Mouse (Mus musculus): Measurements from ENCODE around the gene Abca7. TPM values are rescaled to one million over a fixed set of nuclear protein-coding genes. Genes with fewer than 3 reads are reported as not detected.

The Abca7 gene
- polyA plus RNA-seq, 1 experiment, result 79.5 TPM

DNA sequence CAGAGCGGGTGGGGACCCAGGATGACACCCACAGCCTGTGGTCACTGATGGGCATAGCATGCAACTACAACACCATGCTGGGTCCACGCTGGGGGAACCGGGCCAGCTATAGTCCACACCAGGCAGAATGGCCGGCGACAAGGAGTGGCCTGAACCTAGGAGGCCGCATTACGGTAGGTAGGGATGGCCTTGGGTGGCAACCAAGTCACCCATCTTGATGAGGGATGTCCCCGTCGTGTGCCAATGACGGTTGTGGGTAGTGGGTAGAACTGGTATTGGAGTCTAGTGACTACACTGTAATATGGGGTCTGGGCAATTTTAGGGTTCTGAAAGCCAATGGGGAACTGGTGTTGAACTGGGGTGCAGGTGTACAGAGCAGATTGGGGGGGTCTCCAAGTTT is 20.6 kb downstream of the Abca7 start:
- peak overlapping the region; percentile 86 for H3K27ac ChIP-seq (ENCODE audit: control insufficient read depth, insufficient read depth, low read length)
- 2% methylated on average over 10 of the region's 10 CpGs for WGBS
- H3K27me3 ChIP-seq (ENCODE audit: control insufficient read depth, insufficient read depth, low read length), result no peaks in the 10 kb centered on the region
- peaks cover 44% of the 10 kb centered on the region for H3K4me1 ChIP-seq (replicated peaks; ENCODE audit: control insufficient read depth, insufficient read depth, low read length)
- peak overlapping the region; percentile 83 for H3K4me3 ChIP-seq (ENCODE audit: control insufficient read depth, insufficient read depth, low read length)
- TF ChIP-seq CTCF (IDR thresholded peaks at IDR 0.05; ENCODE audit: borderline replicate concordance, control insufficient read depth, extremely low read depth, insufficient read depth, low read length, poor library complexity) (no peak), POLR2A (IDR thresholded peaks at IDR 0.05; ENCODE audit: control insufficient read depth, extremely low read depth, insufficient read depth, low read length, poor library complexity) (no peak)
- peaks cover 38% of the 10 kb centered on the region for H3K36me3 ChIP-seq (ENCODE audit: control insufficient read depth, insufficient read depth, low read length)
- no peak for DNase-seq

DNA sequence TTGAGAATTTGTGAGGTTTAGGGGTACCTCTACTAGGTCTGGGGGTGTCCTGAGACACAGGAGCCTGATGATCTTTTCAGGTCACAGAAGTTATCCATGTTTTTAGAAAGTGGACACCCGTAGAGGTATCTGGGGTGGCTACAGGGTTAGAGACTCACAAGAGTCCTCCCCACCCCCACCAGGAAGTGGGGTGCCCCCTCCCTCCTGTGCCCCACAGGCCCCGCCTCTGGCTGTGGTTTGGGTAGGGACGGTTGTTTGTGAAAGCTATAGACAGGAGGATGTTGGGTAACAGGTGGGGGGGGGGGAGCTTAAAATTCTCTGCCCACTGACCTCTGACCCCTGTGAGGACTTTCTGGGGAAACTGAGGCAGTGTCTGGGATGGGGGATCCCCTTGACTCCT is 21.1 kb downstream of the Abca7 start:
- Histone ChIP-seq H3K4me1 (replicated peaks; ENCODE audit: control insufficient read depth, insufficient read depth, low read length) (peaks cover 49% of the 10 kb centered on the region), H3K27ac (ENCODE audit: control insufficient read depth, insufficient read depth, low read length) (peak overlapping the region; percentile 99), H3K4me3 (ENCODE audit: control insufficient read depth, insufficient read depth, low read length) (peak overlapping the region; percentile 83), H3K27me3 (ENCODE audit: control insufficient read depth, insufficient read depth, low read length) (no peaks in the 10 kb centered on the region), H3K36me3 (ENCODE audit: control insufficient read depth, insufficient read depth, low read length) (peaks cover 42% of the 10 kb centered on the region)
- WGBS, result 2% methylated on average over 3 of the region's 3 CpGs
- peak; percentile 97 for DNase-seq
- TF ChIP-seq CTCF (IDR thresholded peaks at IDR 0.05; ENCODE audit: borderline replicate concordance, control insufficient read depth, extremely low read depth, insufficient read depth, low read length, poor library complexity) (peak; percentile 15; the same call in 1 of the 2 replicates), POLR2A (IDR thresholded peaks at IDR 0.05; ENCODE audit: control insufficient read depth, extremely low read depth, insufficient read depth, low read length, poor library complexity) (no peak)

DNA sequence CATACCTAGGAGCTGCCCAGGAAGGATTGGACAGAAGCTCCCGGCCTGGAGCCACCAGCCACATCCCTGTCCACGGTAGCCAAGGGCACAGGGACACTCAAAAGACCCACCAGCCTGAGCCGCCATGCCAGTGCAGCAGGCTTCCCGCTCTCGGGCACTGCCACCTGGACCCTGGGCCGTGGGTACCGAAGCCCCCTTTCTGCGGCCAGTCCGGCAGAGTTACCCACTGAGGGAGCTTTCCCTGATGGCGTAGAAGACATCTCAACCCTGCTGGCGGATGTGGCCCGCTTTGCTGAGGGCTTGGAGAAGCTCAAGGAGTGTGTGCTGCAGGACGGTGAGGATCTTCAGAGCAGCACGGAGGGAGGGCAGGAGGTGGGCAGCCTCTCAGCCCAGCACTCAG is 21.5 kb downstream of the Abca7 start:
- H3K4me1 ChIP-seq (replicated peaks; ENCODE audit: control insufficient read depth, insufficient read depth, low read length), result peaks cover 53% of the 10 kb centered on the region
- peak overlapping the region; percentile 83 for H3K4me3 ChIP-seq (ENCODE audit: control insufficient read depth, insufficient read depth, low read length)
- DNase-seq, result peak; percentile 62
- peaks cover 46% of the 10 kb centered on the region for H3K36me3 ChIP-seq (ENCODE audit: control insufficient read depth, insufficient read depth, low read length)
- TF ChIP-seq POLR2A (IDR thresholded peaks at IDR 0.05; ENCODE audit: control insufficient read depth, extremely low read depth, insufficient read depth, low read length, poor library complexity) (no peak), CTCF (IDR thresholded peaks at IDR 0.05; ENCODE audit: borderline replicate concordance, control insufficient read depth, extremely low read depth, insufficient read depth, low read length, poor library complexity) (no peak)
- H3K27ac ChIP-seq (ENCODE audit: control insufficient read depth, insufficient read depth, low read length), result peak overlapping the region; percentile 99
- no peaks in the 10 kb centered on the region for H3K27me3 ChIP-seq (ENCODE audit: control insufficient read depth, insufficient read depth, low read length)
- 14% methylated on average over 14 of the region's 14 CpGs for WGBS

DNA sequence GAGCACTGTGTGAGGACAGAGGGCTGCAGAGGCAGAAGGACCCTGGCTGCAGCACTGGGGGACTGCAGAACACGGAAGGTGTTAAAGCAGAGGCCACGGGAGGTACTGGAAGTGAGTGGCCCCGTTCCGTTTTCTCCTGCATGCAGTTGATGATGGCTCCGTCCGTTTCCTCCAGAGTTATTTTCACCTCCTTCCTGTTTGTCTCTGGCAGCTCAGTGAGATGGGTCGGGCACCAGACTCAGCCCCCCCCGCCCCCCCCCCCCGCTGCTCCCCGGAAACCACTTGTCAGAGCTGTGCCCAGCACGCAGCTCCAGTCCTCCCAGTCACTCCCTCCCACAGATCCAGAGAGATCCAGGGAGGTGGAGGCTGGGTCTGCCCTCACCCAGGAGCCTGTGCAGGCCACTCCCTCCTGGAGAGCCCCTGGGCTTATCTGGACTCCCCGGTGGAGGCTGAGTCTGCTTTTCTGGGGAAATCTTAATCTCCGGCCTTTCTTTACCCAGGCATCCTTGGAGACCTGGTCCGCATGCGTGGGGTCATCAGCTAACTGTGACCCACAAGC is 22.5 kb downstream of the Abca7 start:
- no peaks in the 10 kb centered on the region for H3K27me3 ChIP-seq (ENCODE audit: control insufficient read depth, insufficient read depth, low read length)
- peak overlapping the region; percentile 65 for H3K4me3 ChIP-seq (ENCODE audit: control insufficient read depth, insufficient read depth, low read length)
- peak; percentile 67 for DNase-seq
- H3K36me3 ChIP-seq (ENCODE audit: control insufficient read depth, insufficient read depth, low read length), result peaks cover 54% of the 10 kb centered on the region
- H3K27ac ChIP-seq (ENCODE audit: control insufficient read depth, insufficient read depth, low read length), result peak overlapping the region; percentile 99
- no peak for TF ChIP-seq CTCF (IDR thresholded peaks at IDR 0.05; ENCODE audit: borderline replicate concordance, control insufficient read depth, extremely low read depth, insufficient read depth, low read length, poor library complexity)
- TF ChIP-seq POLR2A (IDR thresholded peaks at IDR 0.05; ENCODE audit: control insufficient read depth, extremely low read depth, insufficient read depth, low read length, poor library complexity), result 0 out of 2 replicates have a peak, but pooled peaks have one; percentile 45
- peaks cover 60% of the 10 kb centered on the region for H3K4me1 ChIP-seq (replicated peaks; ENCODE audit: control insufficient read depth, insufficient read depth, low read length)
- 20% methylated on average over 13 of the region's 15 CpGs for WGBS

DNA sequence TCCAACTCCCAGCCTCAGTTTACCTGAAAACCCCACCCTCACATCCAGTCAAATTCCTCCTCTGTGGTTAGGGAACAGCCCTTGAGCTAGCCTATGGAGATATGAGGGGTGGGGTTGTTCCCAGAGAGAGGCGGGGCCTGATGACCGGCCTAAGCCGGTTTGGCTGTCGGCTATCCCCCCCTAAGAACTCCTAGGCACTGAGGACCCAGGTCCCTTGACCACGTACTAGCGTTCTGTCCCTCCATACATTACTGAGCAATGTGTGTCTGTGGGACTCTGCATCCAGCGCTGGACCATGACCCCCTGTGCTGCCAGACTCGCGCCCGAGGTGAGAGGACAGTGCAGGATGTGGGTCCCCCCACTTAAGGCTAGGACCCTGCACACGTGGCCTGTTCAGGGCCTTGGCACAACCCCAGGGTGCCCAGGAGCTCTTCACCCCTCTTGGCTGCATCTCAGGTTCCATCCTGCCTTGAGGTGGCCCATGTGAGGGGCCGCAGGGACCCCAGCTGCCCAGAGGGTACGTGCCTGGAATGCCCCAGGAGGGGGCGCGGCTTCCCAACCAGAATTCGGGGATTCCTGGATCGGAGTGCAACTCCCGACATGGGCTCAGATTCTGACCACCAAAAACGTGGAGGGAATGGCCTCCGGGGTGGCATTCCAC is 23.3 kb downstream of the Abca7 start:
- H3K27ac ChIP-seq (ENCODE audit: control insufficient read depth, insufficient read depth, low read length), result peak overlapping the region; percentile 84
- 91% methylated on average over 20 of the region's 20 CpGs for WGBS
- peaks cover 66% of the 10 kb centered on the region for H3K4me1 ChIP-seq (replicated peaks; ENCODE audit: control insufficient read depth, insufficient read depth, low read length)
- H3K36me3 ChIP-seq (ENCODE audit: control insufficient read depth, insufficient read depth, low read length), result peaks cover 56% of the 10 kb centered on the region
- TF ChIP-seq CTCF (IDR thresholded peaks at IDR 0.05; ENCODE audit: borderline replicate concordance, control insufficient read depth, extremely low read depth, insufficient read depth, low read length, poor library complexity) (no peak), POLR2A (IDR thresholded peaks at IDR 0.05; ENCODE audit: control insufficient read depth, extremely low read depth, insufficient read depth, low read length, poor library complexity) (no peak)
- H3K27me3 ChIP-seq (ENCODE audit: control insufficient read depth, insufficient read depth, low read length), result no peaks in the 10 kb centered on the region
- DNase-seq, result peak; percentile 18
- H3K4me3 ChIP-seq (ENCODE audit: control insufficient read depth, insufficient read depth, low read length), result peak overlapping the region; percentile 65; the same call in 1 of the 2 replicates

DNA sequence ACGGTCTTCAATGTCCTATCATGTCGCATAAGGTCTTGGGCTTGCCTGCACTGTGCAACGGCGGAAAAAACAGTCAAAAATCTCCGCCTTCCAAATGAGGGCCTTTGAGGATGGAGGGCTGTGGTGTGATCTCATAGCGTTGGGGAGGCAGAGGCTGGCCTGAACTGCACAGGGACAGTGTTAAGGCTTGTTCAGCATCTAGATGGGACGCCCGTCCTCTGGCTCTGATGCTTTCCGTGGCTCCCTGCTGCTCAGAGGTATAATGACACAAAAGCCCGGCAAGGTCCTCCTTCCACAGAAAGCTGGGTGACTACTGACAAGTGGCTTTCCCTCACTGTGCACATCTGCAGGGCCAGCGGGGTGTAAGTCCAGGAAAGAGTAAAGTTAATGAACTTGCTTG is 23.9 kb downstream of the Abca7 start:
- Histone ChIP-seq H3K36me3 (ENCODE audit: control insufficient read depth, insufficient read depth, low read length) (peaks cover 62% of the 10 kb centered on the region), H3K27ac (ENCODE audit: control insufficient read depth, insufficient read depth, low read length) (0 out of 2 replicates have a peak overlapping the region, but pooled peaks have one; percentile 84), H3K4me1 (replicated peaks; ENCODE audit: control insufficient read depth, insufficient read depth, low read length) (peaks cover 70% of the 10 kb centered on the region), H3K27me3 (ENCODE audit: control insufficient read depth, insufficient read depth, low read length) (no peaks in the 10 kb centered on the region), H3K4me3 (ENCODE audit: control insufficient read depth, insufficient read depth, low read length) (no peak overlapping the region)
- TF ChIP-seq POLR2A (IDR thresholded peaks at IDR 0.05; ENCODE audit: control insufficient read depth, extremely low read depth, insufficient read depth, low read length, poor library complexity) (no peak), CTCF (IDR thresholded peaks at IDR 0.05; ENCODE audit: borderline replicate concordance, control insufficient read depth, extremely low read depth, insufficient read depth, low read length, poor library complexity) (no peak)
- no peak for DNase-seq
- 81% methylated on average over 11 of the region's 11 CpGs for WGBS
